Mouse (Mus musculus) kidney, adult 2 months (tissue): ENCODE data around the gene Arxes2. TPM values are rescaled to one million over a fixed set of nuclear protein-coding genes. Genes with fewer than 3 reads are reported as not detected.
"Not testable (repeated sequence)": the region's sequence is repeated elsewhere in the genome, so short reads cannot be mapped to it uniquely, and the experiment has no call there.

ENCODE experiments used
- DNase-seq: peaks from one replicate; pipeline ENCODE4 v3.0.0; 2021
- H3K27ac ChIP-seq: fragments of 200-500 bp; 2 replicates; pipeline ENCODE4 v1.5.1; 2012; ENCODE audit warnings: low read depth, low read length, control low read depth, inconsistent platforms; ENCODE audit not compliant: insufficient read depth
- H3K27me3 ChIP-seq: fragments of 200-500 bp; replicated peaks from 2 replicates; pipeline ENCODE4 v1.6.1; 2012; ENCODE audit warnings: mild to moderate bottlenecking, moderate library complexity, low read length, inconsistent platforms; ENCODE audit not compliant: control insufficient read depth, insufficient read depth
- H3K36me3 ChIP-seq: fragments of 200-500 bp; 2 replicates; pipeline ENCODE4 v1.6.1; 2012; ENCODE audit warnings: mild to moderate bottlenecking, moderate library complexity, low read length, inconsistent platforms; ENCODE audit not compliant: control insufficient read depth, insufficient read depth
- H3K4me1 ChIP-seq: fragments of 200-500 bp; 2 replicates; pipeline ENCODE4 v1.6.1; 2011; ENCODE audit warnings: low read length; ENCODE audit not compliant: control insufficient read depth, insufficient read depth
- H3K4me3 ChIP-seq: fragments of 200-500 bp; 2 replicates; pipeline ENCODE4 v1.5.1; 2011; ENCODE audit warnings: mild to moderate bottlenecking, low read depth, low read length, control low read depth; ENCODE audit not compliant: insufficient read depth
- CTCF ChIP-seq: fragments of 200-500 bp; conservative IDR thresholded peaks from 2 replicates; pipeline ENCODE4 v1.5.1; 2011; ENCODE audit warnings: low read depth, mild to moderate bottlenecking, control low read depth, low read length, moderate library complexity, mixed read lengths; ENCODE audit not compliant: insufficient read depth, insufficient read length
- POLR2A ChIP-seq: fragments of 200-500 bp; IDR thresholded peaks from one replicate; pipeline ENCODE4 v1.6.1; 2011; ENCODE audit warnings: low read depth, low read length, control low read depth
- WGBS: fragments of 180-500 bp; shearing (Covaris S2); methylation state at CpG from one replicate; pipeline ENCODE4 v1.1.7; 2018; 5-methylcytosine and 5-hydroxymethylcytosine counted together
- polyA plus RNA-seq: library from polyadenylated mRNA; depleted of rRNA; stranded (reverse); fragments of >200 nt; gene quantifications from 2 replicates; pipeline ENCODE4 v1.2.3, GENCODE M21; 2012; rRNA removed

The Arxes2 gene
- polyA plus RNA-seq, 1 experiment: 5.1 TPM

DNA sequence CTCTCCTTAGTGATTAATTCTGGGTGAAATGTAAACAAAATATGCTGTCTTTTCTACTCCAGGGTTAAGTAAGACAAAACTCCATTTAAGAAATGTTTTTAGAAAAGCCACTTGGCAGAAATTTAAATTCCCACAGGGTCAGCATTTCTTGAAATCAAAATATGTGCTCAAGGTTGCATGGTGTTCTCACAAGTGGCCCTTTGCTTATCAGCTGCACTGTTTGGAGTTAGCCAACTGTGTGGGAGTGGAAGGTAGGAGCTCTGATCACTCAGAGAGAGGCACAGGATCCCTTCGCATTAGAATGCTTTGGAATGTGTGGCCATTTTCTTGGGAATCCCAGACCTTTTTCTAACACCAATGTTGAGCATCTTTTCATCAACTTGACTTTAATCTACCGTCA lies 3.0 kb upstream of the Arxes2 start:
- H3K27me3 ChIP-seq: no peaks in the 10 kb centered on the region

DNA sequence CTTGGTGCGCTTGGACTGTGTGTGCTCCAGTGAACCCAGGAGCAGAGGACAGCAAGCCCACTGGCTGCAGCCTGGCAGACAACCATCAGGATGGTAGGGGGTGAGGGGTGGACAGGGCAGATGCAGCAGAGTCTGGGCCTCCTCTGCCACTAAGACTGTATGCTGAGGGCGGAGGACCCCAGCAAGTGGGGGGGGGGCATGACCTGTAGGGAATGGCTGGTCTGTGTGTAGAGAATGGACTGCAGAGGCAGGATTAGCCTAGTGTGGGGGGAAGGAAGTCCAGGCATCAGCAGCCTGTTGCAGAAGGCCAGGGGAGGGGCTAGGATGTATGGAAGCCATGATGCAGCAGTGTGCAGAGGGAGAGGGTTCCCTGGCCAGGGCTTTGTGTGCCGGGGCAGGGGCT lies 431 bp upstream of the Arxes2 start:
- not testable (repeated sequence) for DNase-seq, H3K4me1 ChIP-seq, H3K27ac ChIP-seq, H3K4me3 ChIP-seq, H3K27me3 ChIP-seq, H3K36me3 ChIP-seq
- WGBS: 50% methylated on average over 2 of the region's 3 CpGs

More for the DNA sequence above, 3.0 kb upstream of the Arxes2 start:
- DNase-seq: no peak
- Histone ChIP-seq H3K27ac (no peak overlapping the region), H3K4me1 (no peaks in the 10 kb centered on the region), H3K36me3 (no peaks in the 10 kb centered on the region), H3K4me3 (no peak overlapping the region)
- no peak for TF ChIP-seq CTCF
- 89% methylated on average over 2 of the region's 2 CpGs for WGBS

DNA sequence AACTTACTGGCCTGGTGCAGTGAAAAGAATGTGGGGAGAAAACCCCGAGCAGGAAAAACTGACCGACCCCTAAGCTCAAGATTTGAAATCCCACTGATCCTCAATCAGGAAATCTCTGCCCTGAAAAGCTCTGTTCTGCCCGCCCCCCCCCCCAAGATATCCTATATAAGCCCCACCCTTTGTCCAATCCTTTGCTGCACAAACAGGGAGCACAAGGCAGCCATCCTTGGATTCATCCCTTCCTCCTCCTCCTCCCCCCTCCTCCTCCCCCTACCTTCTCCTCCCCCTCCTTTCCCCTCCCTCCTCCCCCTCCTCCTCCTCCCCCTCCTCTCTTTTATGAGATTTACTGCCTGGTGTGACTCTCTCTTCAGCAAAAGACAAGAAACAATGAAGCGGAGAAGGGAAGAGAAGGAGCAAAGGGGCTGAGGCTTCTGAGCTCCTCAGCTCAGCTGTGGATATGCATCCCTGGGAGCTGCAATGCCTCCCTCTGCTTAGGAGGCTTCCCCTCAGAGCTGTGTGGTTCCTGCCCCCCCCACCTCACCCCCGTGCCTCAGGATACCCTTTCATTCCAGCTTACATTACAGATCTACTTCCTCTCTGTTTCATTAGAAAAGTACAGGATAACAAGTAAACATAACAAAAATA lies 13.7 kb downstream of the Arxes2 start:
- WGBS: 32% methylated on average over 4 of the region's 5 CpGs
- TF ChIP-seq POLR2A: no peak
- no peak for TF ChIP-seq CTCF
- no peaks in the 10 kb centered on the region for H3K36me3 ChIP-seq
- no peaks in the 10 kb centered on the region for H3K27me3 ChIP-seq
- no peak overlapping the region for H3K4me3 ChIP-seq
- H3K4me1 ChIP-seq: no peaks in the 10 kb centered on the region
- no peak for DNase-seq
- H3K27ac ChIP-seq: no peak overlapping the region

DNA sequence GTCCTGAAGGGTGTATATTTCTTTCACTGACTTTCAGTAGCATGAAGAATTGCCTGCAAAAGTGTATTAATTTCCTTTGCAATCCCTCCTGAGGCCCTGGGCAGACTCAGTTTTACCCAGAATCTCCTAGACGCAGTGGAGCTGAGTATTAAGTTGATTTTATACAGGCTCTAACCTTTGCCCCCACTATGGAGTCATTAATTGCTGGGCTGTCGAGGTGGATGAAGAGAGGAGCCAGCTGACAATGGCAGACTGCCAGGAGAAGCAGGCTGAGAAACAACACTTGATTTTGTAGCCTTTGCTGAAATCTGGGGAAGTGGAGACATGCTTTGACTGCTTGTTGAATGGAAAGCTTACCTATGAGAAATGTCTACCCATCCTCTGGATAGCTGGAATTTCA lies 20.8 kb downstream of the Arxes2 start:
- Histone ChIP-seq H3K27me3 (no peaks in the 10 kb centered on the region), H3K36me3 (no peaks in the 10 kb centered on the region), H3K4me1 (no peaks in the 10 kb centered on the region), H3K27ac (no peak overlapping the region), H3K4me3 (no peak overlapping the region)
- no peak for TF ChIP-seq POLR2A
- no peak for TF ChIP-seq CTCF
- peak; percentile 54 for DNase-seq
- WGBS: 5% methylated on average over 2 of the region's 2 CpGs

DNA sequence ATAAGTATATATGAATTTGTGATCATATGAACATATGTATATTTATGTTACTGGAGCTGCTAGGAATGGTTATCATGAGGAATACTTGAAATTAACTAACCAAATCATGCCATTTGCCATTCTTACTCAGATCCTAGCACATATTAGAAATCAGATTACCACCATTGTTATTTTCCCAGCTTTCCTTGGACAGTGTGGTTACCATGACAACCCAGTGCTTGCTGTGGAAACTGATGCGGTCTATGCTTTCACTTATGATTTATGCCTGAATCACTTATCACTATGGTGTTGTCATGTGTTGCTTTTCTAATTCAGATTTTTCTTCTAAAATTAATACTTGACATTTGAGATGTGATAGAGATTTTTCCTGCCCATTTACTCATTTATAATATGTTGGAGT lies 36.7 kb downstream of the Arxes2 start:
- TF ChIP-seq CTCF (no peak), POLR2A (no peak)
- Histone ChIP-seq H3K36me3 (no peaks in the 10 kb centered on the region), H3K4me3 (no peak overlapping the region), H3K27ac (no peak overlapping the region), H3K27me3 (no peaks in the 10 kb centered on the region), H3K4me1 (no peaks in the 10 kb centered on the region)
- no peak for DNase-seq
- WGBS: 68% methylated on average over 1 of the region's 1 CpGs

DNA sequence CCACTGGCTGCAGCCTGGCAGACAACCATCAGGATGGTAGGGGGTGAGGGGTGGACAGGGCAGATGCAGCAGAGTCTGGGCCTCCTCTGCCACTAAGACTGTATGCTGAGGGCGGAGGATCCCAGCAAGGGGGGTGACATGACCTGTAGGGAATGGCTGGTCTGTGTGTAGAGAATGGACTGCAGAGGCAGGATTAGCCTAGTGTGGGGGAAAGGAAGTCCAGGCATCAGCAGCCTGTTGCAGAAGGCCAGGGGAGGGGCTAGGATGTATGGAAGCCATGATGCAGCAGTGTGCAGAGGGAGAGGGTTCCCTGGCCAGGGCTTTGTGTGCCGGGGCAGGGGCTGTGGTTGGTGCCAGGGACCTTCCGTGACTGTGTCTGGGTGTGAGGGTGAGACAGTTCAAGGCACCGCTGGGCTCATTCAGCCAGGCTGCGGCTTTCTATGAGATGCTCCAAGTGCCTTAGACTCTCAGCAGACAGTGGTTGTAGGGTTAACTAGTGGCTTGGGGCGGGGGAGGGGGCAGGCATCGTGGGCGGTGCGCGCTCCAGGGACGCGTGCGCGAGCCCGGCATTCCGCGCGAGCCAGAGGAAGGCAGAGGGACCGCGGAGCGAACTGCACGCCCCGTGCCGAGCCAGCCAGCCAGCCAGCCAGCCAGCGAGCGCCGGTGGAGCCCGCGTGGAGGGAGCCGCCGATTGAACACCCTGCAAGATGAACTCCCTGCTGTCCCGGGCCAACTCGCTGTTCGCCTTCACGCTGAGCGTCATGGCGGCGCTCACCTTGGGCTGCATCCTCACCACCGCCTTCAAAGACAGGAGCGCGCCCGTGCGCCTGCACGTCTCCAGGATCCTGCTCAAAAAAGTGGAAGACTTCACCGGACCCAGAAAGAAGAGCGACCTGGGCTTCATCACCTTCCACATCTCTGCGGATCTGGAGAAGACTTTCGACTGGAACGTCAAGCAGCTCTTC lies 39.5 kb downstream of the Arxes2 start, which contains the start of gene Arxes1:
Arxes1 (plus strand) TSS at position 569 of the 965 bp plus-strand sequence.
- DNase-seq: peak; percentile 0
- H3K27me3 ChIP-seq: not testable (repeated sequence)

DNA sequence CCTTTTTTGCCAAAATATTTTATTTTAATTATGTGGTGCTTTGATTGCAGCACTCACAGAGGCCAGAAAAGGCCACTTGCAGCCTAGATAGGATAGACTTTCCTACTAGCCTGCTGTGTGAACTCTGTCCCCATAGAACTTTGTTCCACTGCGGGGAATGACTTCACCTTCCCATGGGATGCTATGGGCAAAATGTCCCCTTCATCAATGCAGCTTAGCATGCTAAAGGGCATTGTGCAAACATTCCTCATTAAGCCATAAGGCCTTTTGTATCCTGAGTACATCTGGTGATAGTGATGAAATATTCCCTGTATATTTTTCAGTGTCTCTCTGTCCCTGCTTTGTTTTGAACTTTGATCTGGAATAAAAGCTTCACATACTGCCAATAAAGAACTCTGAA lies 50.1 kb downstream of the Arxes2 start:
- TF ChIP-seq POLR2A: no peak
- no peak for TF ChIP-seq CTCF
- Histone ChIP-seq H3K4me3 (no peak overlapping the region), H3K4me1 (no peaks in the 10 kb centered on the region), H3K27ac (no peak overlapping the region), H3K27me3 (no peaks in the 10 kb centered on the region), H3K36me3 (no peaks in the 10 kb centered on the region)
- no peak for DNase-seq
- WGBS: 80% methylated on average over 1 of the region's 1 CpGs

More for the DNA sequence above, 39.5 kb downstream of the Arxes2 start, which contains the start of gene Arxes1:
- H3K4me1 ChIP-seq, H3K4me3 ChIP-seq, H3K27ac ChIP-seq, H3K36me3 ChIP-seq: not testable (repeated sequence)
- 41% methylated on average over 2 of the region's 49 CpGs for WGBS

Other genes with a start within 250 kb of the Arxes2 start
- gene Bhlhb9, start 196.2 kb upstream of the Arxes2 start, polyA plus RNA-seq: 2.2 and 3.3 TPM in 2 replicates
- gene Gprasp2, start 154.8 kb upstream of the Arxes2 start, polyA plus RNA-seq: 1.3 and 1.7 TPM in 2 replicates
- gene Arxes1, start 39.5 kb downstream of the Arxes2 start, polyA plus RNA-seq: 0.53 and 1.3 TPM in 2 replicates
- gene Bex2, start 74.4 kb downstream of the Arxes2 start, polyA plus RNA-seq: 0.62 and 1.5 TPM in 2 replicates
- gene Nxf3, start 91.4 kb downstream of the Arxes2 start, polyA plus RNA-seq: not detected in 2 replicates
- gene Bex4, start 145.2 kb downstream of the Arxes2 start, polyA plus RNA-seq: 6.5 and 13.6 TPM in 2 replicates
- gene Tceal8, start 178.5 kb downstream of the Arxes2 start, polyA plus RNA-seq: 10.7 and 20.3 TPM in 2 replicates
- 0.20 and 0.39 TPM in 2 replicates for gene Tceal5, start 210.1 kb downstream of the Arxes2 start, polyA plus RNA-seq
- gene Tceal7, start 221.0 kb downstream of the Arxes2 start, polyA plus RNA-seq: not detected in 2 replicates
- gene Bex1, start 221.7 kb downstream of the Arxes2 start, polyA plus RNA-seq: 4.4 and 6.3 TPM in 2 replicates